Mouse (Mus musculus) adrenal gland, adult 18-20 months (tissue): ENCODE results near the gene Sec1. TPM values are rescaled to one million over a fixed set of nuclear protein-coding genes. Genes with fewer than 3 reads are reported as not detected.

ENCODE experiments used
- DNase-seq, 2 experiments: peaks; one replicate each; pipeline ENCODE4 v3.0.0; 2021 to 2022; ENCODE audit warnings: low spot score in 2 of 2
- total RNA-seq, 2 experiments: library from RNA; stranded (reverse); gene quantifications; 1 replicate in 1 of 2; 2 replicates in 1 of 2; pipeline ENCODE4 v1.2.3; 2021

The Sec1 gene
- total RNA-seq, 2 experiments from 2014 or later = 0.23 to 0.35 TPM

DNA sequence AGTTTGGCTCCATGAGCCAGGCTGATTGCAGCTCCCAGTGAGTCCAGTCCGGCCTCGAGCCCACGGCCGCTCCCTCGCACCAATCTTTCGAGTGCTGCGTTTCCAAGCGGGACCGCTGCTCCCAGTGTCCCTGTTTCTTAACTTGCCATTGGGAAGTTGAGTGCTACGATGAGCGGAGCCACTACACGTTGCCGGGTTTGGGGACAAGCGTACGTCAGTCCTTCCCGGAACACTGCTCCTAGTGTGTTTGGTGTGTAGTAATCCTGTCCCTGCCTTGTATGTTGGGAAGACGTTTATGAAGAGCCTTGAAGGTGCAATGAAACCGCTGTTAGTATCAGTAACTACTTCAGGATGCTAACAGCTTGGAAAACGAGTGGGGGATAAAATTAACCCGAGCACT, 24.1 kb upstream of the Sec1 start:
- DNase-seq = no peak

DNA sequence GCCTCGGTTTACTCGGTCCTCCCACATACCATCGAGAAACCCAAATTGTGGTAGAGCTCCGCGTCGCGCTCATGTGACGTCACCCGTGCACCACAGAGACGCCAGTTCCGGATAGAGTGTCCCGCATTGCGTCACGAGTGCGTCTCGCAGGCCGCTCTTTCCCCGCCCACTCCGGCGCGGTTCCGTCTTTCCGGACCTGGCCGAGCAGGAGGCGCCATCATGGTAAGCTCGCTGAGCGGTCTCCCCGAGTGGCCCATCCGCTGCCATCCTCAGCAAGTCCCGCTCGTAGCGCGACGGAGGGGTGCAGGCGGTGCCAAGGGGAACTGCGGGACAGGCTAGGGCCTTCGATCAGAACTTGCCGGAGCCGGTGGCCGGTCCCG, 23.7 kb upstream of the Sec1 start, which contains the start of gene Sphk2:
Gene Sphk2, minus strand, starts transcription at position 85 of the 380 bp plus-strand sequence.
- DNase-seq = peak; percentile 98

DNA sequence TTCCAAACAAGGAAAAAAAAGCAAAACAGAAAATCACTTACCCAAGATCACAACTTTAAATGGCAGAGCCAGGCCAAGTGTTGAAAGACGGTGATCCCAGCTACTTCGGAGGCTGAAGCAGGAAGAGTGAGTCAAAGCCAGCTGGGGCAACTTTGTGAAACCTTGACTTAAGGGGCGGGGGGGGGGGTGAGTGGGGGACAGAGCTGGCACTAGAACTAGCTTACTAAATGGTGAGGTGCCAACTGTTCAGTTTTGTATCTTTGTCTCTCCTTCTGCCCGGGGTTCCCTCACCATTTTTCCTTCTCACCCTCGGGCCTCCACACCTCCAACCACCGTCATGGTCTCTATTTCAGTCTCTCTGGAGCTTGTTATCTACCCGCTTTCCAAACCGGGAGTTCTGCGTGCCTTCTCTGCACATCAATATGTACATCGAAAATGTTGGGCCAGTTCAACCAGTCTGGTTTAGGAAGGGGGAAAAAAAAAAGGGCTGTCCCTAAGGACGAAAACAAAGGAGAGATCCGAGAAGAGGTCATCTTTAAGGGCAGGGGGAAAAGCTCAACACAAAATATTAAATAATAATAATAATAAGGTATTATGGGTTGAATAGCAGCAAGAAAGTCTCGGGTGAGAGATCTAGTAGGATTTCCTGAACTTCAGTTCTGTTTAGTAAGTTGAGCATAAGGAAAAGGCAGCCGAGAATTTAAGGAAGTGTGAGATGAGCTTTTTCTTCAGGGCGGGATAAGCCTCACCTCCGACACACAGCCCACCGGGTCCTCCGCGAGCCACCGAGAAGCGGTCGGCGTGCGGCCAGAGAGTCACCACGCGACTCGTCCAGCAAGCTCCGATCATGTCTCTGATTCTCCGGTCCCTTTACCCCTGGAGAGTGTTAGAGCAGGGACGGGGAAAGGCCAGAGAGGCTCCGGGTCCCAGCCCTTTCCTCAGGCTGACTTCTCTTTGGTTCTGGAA, 23.0 kb upstream of the Sec1 start:
- DNase-seq = no peak

DNA sequence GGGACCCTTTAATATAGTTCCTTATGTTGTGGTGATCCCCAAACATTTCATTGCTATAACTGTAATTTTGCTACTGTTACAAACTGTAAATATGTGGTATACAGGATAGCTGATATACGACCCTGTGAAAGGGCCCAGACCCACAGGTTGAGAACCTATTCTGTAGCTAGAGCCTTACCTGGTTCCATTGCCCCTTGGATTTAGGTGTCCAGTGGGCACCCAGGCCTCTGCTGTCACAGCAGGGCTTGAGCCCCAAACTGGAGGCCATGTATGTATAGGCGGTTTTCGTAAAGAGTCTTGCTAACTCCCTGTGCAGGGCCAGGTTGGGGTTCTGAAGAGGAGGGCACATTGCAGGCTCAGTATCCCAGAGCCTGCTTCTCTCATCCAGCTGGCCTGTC, 22.3 kb upstream of the Sec1 start:
- DNase-seq = no peak

DNA sequence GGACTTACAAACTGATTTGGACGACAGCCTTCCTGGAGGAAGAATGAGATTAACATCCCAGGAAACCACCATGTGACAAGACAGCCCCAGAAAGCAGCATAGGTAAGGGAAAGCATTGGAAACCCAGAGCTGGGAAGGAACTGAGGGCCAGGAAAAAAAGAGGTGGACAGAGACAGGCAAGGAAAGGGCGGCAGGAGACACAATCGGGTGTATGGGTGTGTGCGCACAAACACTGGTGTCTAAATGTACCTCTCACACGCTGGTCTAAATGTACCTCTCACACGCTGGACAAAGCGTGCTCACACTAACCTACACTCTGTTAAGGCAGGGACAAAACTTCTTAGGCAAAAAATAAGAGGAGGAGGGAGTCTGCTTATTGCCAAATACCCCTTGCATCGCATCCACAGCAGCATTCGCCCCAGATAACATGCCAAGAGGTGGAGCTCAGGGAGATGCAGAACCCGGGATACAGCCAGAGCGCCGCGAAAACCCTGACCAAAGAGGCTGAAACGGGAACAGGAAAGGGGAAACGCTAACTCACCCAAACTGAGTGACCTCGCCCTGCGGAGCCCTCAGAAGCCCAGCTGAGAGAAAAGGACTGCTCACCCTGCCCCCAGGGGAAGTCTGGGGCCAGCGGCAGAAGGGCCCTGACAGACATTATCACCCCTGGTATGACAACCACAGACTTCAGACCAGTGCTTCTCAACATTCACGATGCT, 21.7 kb upstream of the Sec1 start:
- no peak for DNase-seq

DNA sequence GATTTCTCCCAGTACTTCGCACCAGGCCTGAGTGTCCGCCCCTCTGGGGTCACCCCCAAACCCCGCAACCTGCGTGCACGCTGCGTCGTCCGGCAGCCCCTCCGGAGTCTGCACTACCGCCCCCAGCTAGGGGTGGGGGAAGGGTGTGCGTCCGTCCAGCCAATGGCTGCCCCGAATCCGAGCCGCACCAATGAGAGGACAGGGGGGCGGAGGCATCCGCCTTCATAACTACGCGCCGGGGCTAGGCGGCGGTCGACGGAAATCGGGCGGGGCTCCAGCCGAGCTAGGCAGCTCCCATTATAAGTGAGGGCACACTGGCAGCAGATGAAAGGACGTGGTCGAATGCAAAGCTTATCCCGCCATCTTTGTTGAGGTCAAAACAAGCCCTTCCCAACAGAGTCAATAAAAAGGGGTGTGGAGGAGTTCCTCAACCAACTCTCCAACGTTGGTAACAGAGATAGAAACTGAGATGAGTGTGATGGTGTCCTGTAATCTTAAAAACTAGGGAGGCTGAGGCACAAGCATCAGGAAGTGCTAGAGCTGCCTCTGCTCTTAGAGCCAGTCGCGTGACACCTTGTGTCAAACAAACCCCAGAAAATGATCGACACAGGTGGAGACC, 21.0 kb upstream of the Sec1 start, which contains the start of gene Rpl18:
Gene Rpl18, plus strand, starts transcription at position 368 of the 619 bp plus-strand sequence.
- peak; percentile 90 to 95 for DNase-seq

DNA sequence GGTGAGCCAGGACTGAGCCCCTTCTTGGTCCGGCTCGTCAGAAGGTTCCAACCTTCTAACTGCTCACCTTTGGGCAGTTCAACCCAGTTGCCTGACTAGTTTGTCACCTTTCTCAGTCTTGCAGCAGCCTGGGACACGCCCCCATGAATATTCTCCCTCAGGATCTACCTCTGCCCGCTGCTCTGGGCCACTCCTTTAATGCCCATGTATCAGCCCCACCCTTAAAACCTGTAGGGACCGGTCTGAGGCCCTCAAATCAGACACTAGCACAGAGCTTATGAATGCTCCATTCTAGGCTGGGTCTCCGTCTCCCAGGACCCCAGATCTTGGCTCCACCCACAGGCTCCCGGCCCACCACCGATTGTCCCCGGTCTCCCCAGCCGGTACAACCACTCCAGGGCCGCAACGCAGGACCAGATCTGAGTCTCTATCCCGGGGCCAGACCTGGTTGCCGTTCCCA, 20.5 kb upstream of the Sec1 start:
- no peak for DNase-seq

DNA sequence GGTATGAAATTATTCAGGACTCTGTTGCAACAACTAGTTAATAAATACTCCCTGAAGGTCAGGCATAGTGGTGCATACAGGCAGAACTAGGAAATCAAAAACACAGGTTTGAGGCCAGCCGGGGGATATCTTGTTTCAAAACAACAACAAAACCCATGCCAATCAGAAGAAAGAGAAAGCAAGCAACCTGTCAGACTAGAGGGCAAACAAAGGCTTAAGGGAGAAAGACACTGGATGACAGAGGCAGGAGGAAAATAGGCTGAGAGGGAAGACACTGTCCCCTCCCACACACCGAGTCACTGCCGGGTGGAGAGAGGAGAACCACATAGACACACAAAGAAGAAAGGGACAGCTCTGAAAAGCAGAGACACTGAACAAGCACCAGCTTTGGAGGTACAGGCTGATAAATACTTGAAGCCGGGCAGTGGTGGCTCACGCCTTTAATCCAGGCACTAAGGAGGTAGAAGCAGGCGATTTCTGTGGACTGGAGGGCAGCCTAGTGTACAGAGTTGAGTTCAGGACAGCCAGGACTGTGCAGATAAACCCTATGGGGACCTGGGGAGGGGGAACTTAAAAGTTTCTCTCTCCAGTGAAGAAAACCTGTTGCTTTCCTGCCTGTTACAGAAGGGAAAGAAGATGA, 19.8 kb upstream of the Sec1 start:
- no peak for DNase-seq

DNA sequence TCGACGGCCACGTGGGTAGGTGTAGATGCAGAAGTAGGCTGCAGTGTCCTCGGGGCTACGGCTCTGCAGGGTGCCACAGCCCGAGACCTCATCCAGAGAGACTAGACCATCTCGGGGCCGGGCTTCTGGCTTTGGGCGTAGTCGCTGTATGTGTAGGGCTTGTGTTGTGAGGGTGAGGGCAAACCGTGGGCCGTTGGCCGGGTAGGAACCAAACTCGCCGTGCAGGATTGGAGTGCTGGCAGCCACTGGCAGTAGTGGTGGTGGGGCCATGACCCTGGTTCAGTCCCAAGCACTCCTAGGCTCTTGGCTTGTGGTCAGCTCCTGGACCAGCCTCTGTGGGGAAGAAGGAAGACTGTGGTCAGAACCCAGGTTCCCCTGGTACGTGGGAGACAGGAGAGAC, 19.2 kb upstream of the Sec1 start:
- peak in 1 of 2 experiments; percentile 25 for DNase-seq

DNA sequence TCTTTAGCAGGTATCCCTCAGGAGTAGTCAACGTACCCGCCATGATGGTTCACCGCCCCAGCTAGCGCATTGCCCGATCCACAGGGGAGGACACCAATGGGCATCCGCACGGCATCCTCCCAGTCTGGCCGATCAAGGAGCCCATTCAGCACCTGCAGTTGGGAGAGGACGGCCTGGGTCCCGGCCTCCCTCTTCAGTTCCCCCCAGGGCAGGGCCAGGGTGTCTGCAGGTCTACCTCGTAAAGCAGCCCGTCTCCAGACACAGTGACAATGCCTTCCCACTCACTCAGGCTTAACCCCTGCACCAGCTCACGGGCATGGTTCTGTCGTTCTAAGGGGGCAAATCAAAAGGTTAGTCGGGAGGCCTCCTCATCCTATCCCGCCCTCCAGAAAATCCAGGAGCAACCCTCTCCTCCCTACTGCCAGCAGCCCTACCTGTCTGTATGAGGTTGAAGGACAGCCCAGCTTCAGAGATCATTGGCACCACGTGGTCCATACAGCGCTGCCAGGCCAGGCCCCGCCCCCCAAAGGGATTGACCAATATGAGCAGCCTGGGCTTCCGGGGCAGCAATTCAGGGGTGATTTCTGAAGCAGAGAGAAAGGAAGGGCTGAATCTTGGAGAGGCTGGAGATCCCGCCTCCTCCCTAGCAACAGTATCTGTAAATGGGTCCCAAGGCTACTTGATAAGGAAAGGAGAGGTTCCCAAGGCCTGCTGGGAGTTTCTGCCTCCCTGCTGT, 18.0 kb upstream of the Sec1 start:
- DNase-seq = peak in 1 of 2 experiments; percentile 56

DNA sequence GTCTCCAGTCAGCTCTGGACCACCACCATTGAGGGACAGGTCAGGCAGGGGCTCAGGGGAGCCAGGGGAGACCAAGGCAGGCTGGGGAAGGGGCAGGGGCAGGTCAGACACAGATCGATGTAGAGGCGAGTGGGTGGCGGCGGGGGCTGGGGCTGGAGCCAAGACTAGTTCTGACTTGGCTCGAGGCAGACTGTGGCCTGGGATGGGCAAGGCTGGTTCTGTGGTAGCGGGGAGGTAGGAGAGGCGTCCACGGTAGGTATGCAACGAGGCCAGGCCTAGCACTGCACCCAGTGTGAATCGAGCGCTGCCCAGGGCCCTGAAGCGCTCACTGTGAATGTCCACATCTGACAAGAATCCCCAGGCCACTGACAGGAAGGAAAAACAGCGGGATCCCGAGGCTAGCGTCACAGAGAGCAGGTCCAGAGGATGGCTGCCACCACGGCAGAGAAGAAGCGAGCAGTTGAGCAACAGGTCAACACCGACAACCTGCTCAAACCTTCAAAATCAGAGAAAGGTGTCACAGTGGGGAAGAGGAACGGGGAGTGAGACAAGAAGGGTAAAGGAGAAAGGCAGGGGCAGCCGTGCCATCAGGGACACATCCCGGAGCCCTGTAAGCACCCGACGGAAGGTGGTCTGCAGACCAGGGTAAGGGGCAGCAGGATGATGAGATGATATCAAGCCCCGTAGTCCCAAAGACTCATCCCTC, 17.3 kb upstream of the Sec1 start:
- no peak for DNase-seq

DNA sequence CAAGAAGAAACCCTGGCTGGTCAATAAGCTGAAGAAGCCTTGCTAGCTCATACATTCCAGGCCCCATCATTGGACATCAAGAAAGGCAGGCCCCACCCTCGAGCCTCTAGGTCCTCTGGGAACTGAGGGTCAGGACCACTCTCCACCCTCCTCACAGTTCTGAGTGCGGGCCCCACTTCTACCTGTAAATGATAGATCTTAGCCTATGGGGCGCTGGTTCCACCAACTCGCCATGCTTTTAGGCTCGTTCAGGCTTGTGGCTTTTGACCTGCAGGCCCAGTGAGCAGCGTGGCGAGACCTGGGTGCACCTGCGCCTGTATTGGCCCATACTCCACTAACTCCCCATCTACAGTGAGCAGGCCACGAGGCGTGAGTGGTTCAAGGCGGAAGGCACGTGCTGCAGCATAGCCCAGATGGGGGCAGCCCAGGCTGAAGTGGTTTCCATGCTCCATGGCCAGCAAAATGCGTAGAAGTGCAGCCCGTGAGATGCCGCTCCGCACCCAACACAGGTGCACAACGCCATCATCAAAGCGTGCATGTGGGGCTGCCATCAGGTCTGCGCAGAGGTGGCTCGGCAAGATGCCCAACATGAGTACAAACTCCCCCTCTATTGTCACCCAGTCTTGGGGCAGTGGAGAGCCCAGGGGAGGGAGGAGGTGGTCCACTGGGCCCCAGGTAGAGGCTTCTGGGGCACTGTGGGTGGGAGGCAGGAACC, 16.4 kb upstream of the Sec1 start:
- no peak for DNase-seq

DNA sequence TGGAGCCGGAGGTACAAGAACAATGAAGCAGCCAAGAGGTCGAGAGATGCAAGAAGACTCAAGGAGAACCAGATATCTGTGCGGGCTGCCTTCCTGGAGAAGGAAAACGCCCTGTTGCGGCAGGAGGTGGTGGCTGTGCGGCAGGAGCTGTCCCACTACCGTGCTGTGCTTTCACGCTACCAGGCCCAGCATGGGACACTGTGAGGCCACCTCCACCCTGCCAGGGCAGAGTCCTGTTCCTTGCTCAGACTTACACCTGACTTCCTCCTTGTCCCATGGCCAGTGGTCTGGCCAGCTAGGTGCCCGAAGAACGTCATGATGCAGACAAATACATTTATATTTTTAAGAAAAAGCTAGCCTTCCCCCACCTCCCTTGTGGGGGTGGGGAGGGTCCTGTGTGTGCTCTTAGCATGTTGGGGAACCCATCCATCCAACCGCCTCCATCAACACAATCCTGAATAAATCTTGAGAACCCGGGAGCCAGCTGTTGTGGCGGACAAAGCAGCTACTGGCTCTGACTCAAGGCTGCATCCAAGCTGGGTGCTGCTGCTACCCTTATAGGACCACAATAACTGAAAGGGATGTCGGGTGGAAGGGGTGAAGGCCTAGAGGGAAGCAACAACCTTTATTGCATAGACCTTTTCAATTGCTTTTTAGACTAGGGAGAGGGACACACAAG, 15.6 kb upstream of the Sec1 start:
- DNase-seq = no peak

DNA sequence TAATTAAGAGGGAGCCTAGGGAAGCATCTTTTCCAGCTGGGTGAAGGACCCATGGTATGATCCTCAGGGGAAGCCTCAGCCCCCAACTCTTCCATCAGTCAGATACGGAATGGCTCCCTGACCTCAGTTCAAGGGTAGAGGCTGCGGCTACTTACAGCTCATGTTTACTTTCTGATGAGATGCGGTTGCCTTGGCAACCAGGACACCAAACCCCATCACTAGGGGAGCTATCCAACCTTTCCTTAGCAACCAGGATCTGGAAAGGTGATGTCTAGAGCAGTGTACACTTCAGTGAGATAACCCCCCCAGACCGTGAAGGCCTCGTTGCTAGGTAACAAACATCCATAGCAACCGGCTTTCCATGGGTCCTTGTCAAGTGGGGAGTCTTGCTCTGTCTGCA, 14.8 kb upstream of the Sec1 start:
- DNase-seq = no peak

DNA sequence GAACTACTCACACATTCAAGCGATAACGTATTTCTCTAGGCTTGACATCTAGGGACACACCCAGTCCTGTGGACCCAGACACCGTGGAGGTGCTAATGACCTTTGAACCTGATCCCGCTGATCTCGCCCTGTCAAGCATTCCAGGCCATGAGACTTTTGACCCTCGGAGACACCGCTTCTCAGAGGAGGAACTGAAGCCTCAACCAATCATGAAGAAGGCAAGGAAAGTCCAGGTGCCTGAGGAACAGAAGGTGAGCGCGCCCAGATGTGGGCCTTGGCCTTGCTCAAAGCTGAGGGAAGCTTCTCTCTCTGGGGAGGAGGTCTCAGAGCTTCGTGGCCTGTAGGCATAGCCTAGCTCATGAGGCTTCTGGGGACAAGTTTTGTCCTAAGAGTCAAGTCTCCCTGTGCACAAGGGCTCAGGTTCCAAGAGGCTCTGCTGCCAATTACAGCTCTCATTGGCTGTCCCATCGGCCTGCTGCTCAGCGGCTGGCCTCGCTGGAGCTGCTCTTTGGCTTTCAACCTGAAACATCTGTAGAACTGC, 14.1 kb upstream of the Sec1 start:
- DNase-seq = no peak

DNA sequence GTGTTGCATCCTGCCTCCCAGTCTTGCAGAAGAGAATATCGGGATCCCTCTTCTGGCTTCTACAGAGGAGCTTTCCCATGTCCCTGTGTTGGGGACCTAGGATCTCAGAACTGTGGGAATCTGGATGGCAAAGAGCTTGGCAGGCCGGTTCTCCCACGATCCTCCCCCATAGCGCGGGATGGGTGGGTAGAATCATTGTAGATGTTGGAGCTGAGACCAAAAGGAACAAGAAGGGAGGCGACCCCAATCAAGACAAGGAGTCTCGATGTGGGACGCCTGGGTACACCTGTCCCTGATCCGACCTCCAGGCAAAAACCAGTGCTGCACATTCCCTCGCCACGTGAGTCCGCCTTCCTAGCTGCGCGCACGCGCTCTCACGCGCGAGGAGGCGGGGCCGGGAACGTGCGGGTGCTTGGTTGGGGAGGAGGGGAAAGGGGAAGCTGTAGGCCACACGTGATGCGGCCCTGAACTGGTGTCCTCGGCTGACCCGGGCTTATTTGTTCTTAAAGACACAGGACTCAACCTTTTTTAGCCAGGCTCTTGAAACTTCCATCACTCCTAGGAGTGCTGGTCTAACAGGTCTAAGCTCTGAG, 13.3 kb upstream of the Sec1 start:
- peak; percentile 98 to 99 for DNase-seq

DNA sequence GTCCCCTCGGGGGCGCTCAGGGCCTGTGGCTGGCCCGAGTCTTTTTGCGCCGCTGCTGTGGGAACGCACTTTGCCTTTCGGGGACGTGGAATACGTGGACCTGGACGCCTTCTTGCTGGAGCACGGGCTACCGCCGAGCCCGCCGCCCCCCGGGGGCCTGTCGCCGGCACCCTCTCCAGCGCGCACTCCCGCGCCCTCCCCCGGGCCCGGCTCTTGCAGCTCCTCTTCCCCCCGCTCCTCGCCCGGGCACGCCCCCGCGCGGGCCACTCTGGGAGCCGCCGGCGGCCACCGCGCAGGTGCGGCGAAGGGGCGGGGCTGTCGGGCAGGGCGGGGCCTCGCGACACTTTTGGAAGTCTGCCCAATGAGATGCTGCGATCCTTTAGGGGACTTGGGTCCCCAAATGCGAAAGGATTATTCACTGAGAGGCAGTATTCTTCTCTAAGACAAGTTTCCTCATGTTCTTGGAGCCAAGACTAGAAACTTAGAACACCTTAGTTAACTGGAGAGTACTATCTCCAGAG, 12.6 kb upstream of the Sec1 start:
- peak; percentile 91 for DNase-seq

DNA sequence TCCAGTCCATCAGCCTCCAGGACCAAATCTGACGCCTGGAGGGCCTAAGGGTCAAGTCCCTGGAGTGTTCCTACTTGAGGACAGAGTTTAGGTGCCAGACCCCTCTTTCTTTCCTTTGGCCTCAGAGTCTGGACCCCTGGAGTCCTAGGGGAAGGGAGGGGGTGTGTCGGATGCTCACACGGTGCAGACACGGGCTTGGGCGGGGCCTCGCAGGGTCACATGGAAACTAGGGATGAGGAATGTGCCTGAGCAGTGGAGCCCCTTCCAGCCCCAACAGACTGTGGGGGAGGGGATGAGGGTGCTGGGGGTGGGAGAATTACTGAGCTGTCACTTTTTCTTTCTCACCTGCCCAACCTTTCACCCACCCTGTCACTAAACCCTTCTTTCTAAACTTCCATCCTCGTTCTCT, 11.7 kb upstream of the Sec1 start:
- peak; percentile 74 to 82 for DNase-seq
